Mouse (Mus musculus) MN1 (cell line): ENCODE results near the gene Gm21865.
"Not testable (repeated sequence)": the region's sequence is repeated elsewhere in the genome, so short reads cannot be mapped to it uniquely, and the experiment has no call there.

Experiments used
- DNase-seq: peaks from one replicate; pipeline ENCODE4 v3.0.0-alpha.2; 2016; ENCODE audit warnings: low spot score

Gene Gm21865

GRCm38 (mm10) chrY:40316803-40317202 lies at the start of gene Gm21865:
Gene Gm21865, minus strand, starts transcription at chrY:40316903.
- DNase-seq, result not testable (repeated sequence)
